Mouse (Mus musculus) spleen, adult 12 weeks (tissue): ENCODE results near the gene Srp72.

Experiments used
- DNase-seq: peaks from one replicate; pipeline ENCODE4 v3.0.0; 2022; ENCODE audit warnings: low spot score

Gene Srp72

DNA sequence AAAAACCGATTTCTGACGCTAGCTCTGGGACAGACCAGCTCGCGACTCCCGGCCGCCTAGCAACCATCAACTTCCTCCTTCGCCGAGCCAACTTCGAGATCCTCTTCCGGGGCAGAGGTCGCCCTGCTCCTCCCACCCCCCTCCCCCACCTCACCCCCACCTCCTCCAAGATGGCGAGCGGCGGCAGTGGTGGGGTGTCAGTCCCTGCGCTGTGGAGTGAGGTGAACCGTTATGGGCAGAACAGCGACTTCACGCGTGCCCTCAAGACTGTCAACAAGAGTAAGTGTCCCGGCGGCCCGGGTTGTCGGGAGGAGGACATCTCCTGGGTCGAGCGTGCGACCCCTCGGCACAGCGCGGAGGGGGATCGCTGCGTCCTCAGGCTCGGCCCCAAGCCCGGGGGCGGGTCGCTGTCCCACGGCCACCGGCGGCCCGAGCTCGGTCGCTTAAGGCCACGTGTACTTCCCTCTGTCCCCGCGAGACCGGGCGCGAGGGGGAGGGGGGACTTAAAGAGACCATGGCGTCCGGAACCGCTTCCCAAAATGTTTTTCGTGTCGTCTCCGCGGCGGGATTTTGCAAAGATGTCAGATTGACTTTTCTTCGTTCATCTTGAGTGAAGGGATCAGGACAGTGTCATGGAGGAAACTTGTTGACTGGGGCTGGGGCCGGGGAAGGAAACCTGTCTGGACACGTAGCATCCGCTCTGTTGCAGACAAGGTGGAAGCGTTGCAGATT is at the start of gene Srp72:
TSS of gene Srp72 (plus strand) at position 130 of the 732 bp plus-strand sequence.
- peak; percentile 64 for DNase-seq

DNA sequence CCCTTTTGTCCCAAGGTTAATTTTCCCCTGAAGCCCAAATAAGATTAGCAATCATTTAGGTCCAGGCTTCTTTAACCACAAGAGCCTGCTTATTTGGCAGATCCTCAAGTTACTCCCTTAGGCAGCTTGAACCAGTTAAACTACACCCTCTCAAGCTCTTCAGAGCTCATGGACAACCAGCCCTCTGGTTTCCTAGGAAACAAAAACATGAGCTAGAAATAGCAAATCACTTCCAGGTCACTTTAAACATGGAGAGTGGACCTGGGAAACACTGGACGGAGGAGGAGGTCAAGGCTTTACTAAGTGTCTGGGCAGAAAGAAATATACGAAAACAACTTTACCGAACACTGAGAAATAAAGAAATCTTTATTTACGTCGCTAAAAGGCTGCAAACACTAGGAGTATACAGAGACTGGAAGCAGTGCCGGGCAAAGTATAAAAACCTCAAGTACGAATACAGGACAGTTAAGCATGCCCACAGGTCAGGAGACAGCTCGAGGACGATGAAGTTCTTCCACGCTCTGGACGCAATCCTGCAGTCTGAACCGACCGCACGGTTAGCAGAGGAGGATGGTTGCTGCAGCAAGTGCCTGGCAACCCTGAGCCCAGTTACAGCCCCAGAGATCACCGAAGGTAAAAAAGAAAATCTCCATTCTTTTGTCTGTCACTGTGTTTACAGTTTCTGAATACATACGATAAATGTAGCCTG is 46.2 kb upstream of the Srp72 start:
- DNase-seq: no peak

DNA sequence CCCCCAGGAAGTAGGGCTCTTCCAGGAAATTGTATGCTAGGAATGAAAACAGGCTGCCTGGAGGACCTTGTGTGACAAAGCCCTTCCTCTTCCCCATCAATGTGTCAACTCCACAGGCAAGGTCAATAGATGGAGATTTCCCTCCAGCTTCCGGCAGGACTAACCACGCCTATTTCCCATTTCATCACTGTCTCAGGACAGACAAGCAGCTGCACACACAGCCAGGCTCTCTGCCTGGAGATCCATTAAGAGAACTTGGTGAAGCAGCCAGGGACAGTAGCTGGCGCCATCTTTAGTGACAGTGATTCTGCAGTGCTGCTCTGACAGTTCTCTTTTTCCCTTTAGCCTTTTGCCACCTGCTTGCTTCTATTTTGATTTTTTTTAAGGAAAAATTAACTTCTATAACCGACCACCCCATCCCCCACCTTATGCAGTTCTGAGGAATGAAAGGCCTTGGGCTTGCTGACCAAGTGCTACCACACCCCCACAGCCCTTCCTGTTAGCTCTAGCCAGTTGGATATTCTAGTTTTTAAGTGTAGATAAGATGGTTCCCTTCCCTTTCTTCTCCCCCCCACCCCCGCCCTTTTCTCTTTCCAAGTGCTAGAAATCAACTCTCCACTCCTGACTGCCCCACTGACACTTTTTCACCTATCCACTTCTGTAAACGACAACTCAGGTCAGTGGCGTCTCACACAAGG is 45.2 kb upstream of the Srp72 start:
- DNase-seq: no peak

DNA sequence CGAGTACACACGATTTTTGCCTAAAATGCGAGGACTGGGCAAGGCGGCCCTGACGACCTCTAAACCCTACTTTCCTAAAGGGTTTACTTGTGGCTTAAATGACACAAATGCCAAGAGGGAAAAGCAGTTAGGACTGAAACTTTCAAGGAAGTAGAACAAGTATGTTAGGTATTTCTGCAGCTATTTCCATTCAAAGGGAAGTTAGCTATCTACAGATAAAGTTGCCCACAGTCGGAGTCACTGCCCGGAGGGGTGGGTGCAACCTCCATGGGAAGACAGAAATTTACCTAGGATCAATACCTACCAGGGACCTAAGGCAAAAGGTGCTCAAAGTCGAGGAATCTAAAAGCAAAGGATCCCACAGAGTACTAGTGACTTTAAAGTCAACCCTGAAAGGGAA is 34.8 kb upstream of the Srp72 start:
- DNase-seq: no peak

DNA sequence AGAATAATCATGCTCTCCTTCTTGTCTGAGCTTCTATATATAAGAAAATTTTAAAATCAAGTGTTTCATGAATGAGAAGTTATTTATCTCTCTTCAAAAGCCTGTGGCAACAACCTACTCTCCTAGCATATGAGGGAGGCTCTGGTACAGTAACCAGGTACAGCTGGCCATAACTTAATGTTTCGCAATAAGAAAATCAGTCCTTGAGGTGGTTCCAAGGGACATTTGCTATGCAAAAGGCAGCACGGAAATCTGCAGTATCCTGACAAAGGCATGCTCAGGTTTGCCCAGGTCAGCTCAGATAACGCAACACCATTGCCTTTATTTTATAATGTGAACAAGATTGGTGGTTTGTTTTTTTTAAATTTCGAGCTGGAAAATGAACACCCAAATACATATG is 32.5 kb upstream of the Srp72 start:
- no peak for DNase-seq

DNA sequence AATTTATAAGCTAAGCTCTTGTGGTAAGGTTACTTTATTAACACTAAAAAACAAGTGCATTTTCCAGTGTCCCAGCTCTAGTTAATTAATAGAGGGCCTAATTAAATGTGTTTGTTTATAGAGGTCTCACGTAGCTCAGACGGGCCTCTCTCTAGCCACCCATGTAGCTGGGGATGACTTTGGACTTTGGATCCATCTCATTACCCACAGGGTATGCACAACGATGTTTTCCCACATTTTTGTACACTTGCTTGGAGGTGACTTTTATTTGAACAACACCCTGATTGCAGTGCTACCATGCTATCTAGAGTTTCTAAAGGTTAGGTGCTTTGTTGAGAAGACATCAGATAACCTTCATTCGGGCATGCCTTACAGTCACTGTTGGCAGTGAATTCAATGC is 32.0 kb upstream of the Srp72 start:
- DNase-seq: no peak

DNA sequence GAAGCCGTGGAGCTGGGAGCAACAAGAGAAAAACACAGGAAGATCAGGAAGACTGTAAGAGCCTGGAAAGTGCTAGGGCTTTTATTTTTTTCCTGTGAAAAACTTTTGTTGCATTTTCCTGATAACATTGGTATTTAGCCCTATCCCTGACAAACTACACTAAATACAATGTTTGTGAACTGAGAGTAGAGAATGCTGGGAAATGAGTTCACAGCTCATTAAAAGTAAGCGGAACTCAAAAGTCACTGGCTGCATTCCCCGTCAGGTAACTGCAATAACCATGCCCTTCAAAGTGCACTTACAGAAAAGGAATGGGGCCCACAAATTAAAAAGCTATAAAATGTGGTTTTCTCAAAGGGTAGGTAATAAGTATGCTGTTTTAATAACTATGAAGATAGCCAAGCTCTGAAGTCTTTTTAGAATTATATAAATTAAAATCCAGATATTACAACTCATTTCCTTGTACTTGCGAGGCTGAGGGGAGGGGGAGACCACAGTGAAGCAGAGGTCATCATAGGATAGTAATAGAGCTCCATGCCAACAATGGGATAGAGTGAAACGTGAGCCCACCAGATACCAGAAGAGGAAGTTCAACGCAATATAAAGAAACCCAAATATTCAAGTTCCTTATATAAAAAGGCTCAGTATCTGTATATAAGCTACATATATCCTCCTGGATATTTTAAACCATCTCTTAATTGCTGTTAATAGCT is 29.4 kb upstream of the Srp72 start:
- no peak for DNase-seq

DNA sequence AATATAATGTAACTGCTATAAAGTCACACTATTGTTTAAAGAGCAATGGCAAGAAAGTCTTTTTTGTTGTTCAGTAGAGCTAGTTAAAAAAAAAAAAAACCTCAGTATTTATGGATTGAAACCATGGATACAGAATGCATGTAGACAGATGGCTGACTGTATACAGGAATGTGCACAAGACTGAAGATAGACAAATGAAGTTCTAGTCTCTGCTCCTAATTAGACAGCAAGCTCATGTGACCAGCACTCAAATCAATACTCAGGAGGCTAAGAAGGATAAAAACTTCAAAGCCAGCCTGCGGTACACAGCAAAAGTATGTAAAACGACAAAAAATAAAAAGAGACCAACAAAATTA is 28.8 kb upstream of the Srp72 start:
- DNase-seq: no peak

DNA sequence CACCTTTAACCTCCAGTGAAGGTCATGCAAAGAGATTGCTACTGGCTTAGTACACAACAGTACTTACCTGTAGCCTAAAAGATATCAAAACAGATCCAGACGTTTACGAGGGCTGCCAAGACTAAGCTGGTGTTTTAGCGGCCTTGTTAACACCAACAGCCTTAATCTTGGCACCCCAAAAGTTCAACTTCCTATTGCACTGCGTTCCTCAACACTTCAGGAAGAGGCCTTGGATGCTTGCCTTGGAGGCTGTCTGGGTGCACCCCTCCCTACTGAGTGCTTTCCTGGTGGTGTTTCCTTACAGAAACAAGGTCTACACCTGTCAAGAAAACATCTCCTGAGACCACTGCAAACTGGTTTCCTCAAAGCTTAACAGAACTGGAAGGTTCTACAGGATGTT is 27.3 kb upstream of the Srp72 start:
- no peak for DNase-seq

DNA sequence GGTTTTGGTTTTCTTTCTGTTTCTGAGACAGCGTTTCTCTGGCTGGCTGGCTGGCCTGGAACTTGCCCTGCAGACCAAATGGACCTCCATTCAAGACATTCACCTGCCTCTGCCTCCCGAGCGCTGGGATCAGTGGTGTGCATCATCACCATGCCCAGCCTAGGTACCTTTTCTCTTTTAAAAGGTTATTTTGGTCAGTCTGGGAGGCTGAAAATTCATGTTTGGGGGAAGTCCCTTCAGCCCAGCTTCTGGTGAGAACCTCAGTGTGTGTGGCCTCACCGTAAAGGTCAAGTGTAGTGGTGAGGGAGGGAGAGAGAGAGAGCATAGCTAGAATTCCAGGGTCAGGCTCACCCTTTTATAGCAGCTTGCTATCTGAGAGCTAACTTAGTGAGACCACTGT is 26.7 kb upstream of the Srp72 start:
- no peak for DNase-seq

DNA sequence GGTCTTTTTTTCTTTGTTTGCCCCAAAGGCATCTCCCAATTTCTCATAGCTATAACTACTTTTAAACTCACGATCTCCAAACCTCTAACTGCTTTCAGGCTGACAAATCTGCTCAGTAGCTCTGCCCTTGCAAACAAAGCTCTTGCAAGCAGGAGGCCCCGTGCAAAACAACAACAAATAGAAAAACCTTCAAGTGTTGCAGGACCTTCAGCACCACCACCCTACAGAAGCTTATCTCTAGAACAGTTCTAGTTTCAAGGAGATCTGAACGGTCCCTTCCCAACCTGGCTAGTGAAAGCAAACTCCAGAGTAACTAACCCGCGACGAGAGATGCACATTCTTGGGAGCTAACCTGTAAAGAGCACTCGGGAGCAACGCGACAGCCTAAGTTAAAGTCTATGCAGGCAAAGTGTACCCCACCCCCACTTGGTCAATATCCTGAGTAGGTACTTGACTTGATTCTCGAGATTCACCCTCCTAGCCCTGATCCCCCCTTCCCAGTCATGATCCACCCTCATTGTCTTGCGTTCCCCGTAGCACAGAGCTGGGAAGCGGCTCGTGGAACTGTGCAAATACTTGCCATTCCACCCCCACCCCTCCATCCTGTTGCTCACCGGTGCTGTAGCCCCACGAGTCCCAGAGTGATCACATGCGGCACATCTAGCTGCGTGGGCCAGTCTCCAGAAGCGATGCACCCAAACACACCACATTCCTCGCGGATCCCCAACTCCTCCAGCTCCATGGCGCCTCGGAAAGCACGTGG is 24.0 kb upstream of the Srp72 start:
- DNase-seq: peak; percentile 9

DNA sequence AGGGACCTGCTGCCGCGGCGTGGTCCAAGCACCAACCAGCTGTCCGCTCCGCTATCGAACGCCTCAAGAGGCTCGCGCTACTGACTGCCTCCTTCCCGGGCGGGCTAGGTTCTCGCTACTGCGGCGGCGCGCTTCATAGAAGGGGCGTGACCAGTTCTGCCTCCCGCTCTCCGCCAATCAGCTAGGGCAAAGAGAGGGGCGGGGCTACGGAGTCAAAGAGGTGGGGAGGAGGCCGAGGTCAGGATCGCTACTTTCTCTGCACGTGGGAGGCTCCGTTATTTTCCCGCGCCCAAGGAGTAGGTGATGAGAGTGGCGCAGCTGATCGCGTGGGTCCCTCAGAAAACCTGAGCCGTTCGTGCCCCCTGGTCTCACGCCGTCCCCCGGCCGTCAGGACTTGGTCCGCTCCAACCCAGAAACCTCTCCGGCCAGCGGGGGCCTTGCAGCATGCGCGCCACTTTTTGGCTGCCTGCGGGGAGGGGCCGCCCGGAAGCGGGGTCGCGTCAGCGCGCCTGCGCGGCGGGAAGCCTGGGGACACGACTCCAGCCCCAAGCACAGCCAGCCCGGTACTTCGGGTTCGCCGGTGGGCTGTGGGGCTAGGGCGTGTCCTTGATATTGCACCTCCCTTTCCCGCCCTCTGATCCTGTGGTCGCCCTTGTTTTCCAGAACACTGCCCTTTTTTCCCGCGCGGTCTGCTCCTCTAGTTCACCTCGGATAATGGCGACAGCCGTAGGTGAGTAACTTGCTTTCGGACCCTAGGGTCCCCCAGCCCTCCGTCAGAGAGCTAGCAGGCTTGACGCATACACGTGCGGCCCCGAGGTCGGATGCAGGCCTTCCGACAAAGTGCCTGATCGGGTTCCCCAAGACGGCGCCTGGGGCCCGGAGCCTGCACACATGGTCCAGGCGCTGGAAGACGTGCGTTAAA is 23.1 kb upstream of the Srp72 start, which contains the start of the genes Paics and Ppat:
TSS of gene Paics (plus strand) at position 202 of the 922 bp plus-strand sequence.
TSS of gene Ppat (minus strand) at position 473 of the 922 bp plus-strand sequence.
- peak; percentile 98 for DNase-seq

DNA sequence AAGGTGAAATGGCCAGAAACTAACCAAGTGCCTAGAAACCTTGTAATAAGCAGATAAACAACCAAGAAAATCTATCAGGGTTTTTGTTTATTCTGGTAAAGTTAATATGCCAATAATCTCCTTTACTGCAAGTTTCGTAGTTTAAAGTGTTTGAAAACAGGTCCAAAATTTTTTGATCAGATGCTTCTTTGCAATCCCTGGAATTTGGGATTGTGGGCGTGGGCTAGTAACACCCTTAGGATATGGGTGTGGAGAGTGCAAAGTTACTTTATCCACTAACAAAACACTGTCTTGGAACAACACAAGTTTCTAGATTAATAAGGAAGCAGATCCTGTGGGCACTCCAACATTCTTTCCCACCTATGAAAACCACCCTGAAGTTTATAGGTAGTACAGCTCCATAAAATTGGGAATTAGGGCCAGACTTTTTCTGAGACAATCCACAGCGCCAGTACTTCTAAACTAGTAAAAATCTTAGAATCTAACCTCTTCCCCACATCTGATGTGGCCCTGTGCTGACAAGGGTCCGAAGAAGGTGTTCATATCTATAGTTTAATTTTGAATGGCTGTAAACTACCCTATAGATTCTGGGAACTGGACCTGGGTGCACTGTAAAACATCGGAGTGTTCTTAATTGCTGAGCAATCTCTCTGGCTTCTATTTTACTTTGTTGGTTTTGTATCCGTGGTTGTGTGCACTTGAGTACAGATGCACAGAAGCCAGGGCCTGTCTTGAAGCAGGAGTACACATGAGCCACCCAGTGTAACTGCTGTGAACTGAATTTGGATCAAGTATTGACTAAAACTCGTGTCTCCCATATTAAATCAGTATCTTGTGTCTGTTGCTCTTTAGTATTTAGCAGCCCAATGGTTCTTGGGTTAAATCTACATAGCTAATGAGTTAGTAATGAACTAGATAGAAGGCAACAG is 22.1 kb upstream of the Srp72 start:
- no peak for DNase-seq

DNA sequence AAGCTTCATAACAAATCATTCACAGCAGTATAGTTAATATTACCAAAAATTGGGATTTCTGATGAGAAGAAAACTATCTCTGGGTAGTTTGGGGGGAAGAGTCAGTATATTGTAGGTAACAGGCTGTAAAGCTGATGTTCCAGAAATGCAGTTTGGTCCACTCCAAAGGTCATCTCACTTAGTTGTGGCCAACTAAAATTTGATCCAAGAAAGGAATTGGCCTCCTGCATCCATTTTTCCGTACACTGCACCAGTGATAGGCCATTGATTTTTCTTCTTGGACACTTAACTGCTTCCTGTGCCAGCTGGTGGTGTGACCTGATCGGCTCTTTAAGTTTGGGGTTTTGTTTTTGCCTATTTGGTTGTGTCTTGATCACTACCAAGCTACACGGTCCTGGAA is 20.7 kb upstream of the Srp72 start:
- no peak for DNase-seq

DNA sequence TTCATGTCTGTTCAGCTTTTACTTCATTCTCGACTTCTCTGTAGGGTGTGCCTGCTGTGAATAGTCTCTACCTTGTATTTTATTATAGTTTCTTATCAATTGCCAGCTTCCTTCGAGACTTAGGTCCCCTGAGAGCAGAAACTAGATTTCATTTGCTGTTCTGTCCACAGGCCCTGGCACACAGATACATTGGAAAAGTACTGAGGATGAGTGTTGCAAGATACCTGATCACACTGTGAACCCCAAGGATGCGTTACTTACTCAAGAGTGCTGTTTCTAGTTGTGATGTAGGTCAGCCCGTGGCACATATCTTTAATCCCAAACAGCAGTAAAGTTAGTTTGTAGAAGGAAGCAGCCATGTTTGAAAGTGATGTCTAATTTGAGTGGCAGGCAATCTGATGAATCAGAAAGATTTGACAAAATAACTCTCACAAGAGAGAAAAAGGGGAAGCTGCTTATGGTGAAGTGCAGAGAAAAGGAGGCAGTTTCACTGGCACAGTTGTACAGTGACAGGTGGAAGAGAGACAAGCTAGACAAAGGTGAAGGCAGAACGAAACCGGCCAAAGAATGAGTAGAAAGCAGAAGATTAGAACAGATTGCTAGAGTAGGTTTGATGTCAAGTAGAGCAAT is 20.1 kb upstream of the Srp72 start:
- no peak for DNase-seq

DNA sequence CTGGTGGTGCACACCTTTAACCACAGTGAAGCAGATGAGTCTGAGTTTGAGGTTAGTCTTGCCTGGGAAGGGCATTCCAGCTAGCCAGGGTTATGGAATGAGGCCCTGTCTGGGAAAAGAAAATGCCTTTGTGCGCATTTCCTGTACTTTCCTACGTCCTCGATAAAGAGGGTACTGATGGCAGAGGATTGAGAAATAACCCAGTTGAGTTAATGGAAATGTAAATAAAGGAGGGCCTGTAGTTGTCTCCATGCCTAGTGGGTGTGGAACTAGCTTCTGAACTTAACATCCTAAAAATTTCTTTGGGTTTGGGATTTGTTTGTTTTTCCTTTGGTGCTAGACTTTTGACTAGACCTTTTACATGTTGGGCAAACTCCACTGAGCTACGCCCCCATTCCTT is 19.0 kb upstream of the Srp72 start:
- no peak for DNase-seq

DNA sequence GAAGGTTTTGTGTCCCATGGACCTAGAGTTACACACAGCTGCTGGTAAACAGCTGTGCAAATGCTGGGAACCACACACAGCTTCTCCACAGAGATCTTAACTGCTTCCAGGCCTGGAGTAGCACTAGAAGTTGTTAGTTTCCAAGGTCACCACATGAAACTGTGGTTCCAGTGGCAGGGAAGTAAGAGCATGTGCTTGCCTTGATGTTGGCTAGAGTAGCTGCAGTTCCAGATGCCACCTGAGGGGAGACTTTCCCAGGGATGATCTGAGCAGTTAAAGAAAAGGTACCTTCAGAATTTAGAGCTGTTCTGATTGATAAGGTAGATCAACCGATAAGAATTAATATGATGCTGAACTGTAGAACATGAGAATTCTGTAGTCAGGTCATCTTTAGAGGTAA is 16.5 kb upstream of the Srp72 start:
- no peak for DNase-seq

DNA sequence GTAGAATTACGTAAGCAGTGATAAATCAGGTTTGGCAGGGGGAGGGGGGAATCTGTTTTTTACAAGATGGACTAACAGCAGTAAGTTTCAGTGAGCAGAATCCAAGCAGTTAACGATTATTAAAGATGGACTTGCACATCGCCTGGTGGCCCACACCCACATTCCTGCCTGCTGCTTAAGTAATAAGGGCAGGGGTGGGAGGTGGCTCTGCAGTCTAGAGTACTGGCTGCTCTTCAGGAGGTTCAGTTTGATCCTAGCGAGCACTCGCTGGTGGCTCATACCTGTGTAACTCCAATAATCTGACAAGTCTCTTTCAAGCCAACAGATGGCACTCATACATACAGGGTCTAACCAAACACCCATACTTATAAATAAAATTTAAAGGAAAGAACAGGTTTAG is 14.9 kb upstream of the Srp72 start:
- no peak for DNase-seq

DNA sequence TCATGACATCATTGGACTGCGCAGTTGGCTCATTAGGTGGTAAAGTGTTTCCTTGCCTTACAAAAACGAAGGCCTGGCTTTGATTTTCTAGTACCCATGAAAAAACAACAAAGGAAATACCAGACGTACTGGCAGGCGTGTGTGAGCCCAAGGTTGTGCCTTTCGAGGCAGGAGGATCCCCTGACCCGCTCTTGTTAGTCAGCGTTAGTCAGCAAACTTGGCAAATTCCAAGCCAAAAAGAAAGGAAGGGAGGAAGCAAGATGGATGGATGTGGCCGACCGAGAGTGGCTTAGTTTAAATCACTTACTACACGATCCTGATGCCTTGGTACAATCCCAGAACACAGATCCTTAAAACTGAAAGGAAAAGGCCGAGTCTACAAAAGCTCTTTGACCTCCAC is 11.9 kb upstream of the Srp72 start:
- no peak for DNase-seq
